Mouse (Mus musculus): ENCODE results near the gene Ccdc69.
A peak's percentile ranks its signal among the peaks of the same experiment; 100 is the strongest.
"Not testable (repeated sequence)": the region's sequence is repeated elsewhere in the genome, so short reads cannot be mapped to it uniquely, and the experiment has no call there.

Ccdc69 gene

GRCm38 (mm10) chr11:55077331-55078231 is at the start of gene Ccdc69:
Gene Ccdc69, minus strand, starts transcription at chr11:55078131.
- peak; percentile 21 for DNase-seq (ENCODE audit: low spot score)

GRCm38 (mm10) chr11:55126663-55127062 is 48.7 kb upstream of the Ccdc69 start:
- no peak for DNase-seq (ENCODE audit: low spot score)

- DNase-seq (ENCODE audit: low spot score): no peak
Measured at GRCm38 (mm10) chr11:55121430-55121829, 43.5 kb upstream of the Ccdc69 start.

GRCm38 (mm10) chr11:55120821-55121271 is 42.9 kb upstream of the Ccdc69 start:
- no peak for DNase-seq (ENCODE audit: low spot score)

GRCm38 (mm10) chr11:55120279-55120678 is 42.3 kb upstream of the Ccdc69 start:
- no peak for DNase-seq (ENCODE audit: low spot score)

GRCm38 (mm10) chr11:55117031-55117430 is 39.1 kb upstream of the Ccdc69 start:
- no peak for DNase-seq (ENCODE audit: low spot score)

- no peak for DNase-seq (ENCODE audit: low spot score)
Measured at GRCm38 (mm10) chr11:55116004-55116403, 38.1 kb upstream of the Ccdc69 start.

- no peak for DNase-seq (ENCODE audit: low spot score)
Measured at GRCm38 (mm10) chr11:55114291-55114690, 36.4 kb upstream of the Ccdc69 start.

GRCm38 (mm10) chr11:55113861-55114250 is 35.9 kb upstream of the Ccdc69 start:
- DNase-seq (ENCODE audit: low spot score): not testable (repeated sequence)

- DNase-seq (ENCODE audit: low spot score): peak; percentile 21
Measured at GRCm38 (mm10) chr11:55113209-55113860, 35.4 kb upstream of the Ccdc69 start.

- no peak for DNase-seq (ENCODE audit: low spot score)
Measured at GRCm38 (mm10) chr11:55110566-55111169, 32.7 kb upstream of the Ccdc69 start.

GRCm38 (mm10) chr11:55109521-55110300 is 31.8 kb upstream of the Ccdc69 start:
- DNase-seq (ENCODE audit: low spot score): no peak

- no peak for DNase-seq (ENCODE audit: low spot score)
Measured at GRCm38 (mm10) chr11:55106636-55107035, 28.7 kb upstream of the Ccdc69 start.

- DNase-seq (ENCODE audit: low spot score): no peak
Measured at GRCm38 (mm10) chr11:55105389-55105788, 27.5 kb upstream of the Ccdc69 start.

- DNase-seq (ENCODE audit: low spot score): no peak
Measured at GRCm38 (mm10) chr11:55103229-55103628, 25.3 kb upstream of the Ccdc69 start.

GRCm38 (mm10) chr11:55102015-55102414 is 24.1 kb upstream of the Ccdc69 start:
- no peak for DNase-seq (ENCODE audit: low spot score)

GRCm38 (mm10) chr11:55099868-55100267 is 21.9 kb upstream of the Ccdc69 start:
- no peak for DNase-seq (ENCODE audit: low spot score)

GRCm38 (mm10) chr11:55099019-55099771 is 21.3 kb upstream of the Ccdc69 start:
- no peak for DNase-seq (ENCODE audit: low spot score)

GRCm38 (mm10) chr11:55098189-55098915 is 20.4 kb upstream of the Ccdc69 start:
- DNase-seq (ENCODE audit: low spot score): no peak

GRCm38 (mm10) chr11:55097463-55098188 is 19.7 kb upstream of the Ccdc69 start, which contains the start of gene Gm2a:
Gene Gm2a, plus strand, starts transcription at chr11:55098115.
- DNase-seq (ENCODE audit: low spot score): peak; percentile 88
